Mouse (Mus musculus) forebrain, embryonic 11.5 days (tissue): ENCODE data around the gene Gm8206. TPM values are rescaled to one million over a fixed set of nuclear protein-coding genes. Genes with fewer than 3 reads are reported as not detected.
A peak's percentile ranks its signal among the peaks of the same experiment; 100 is the strongest.
"Not testable (repeated sequence)": the region's sequence is repeated elsewhere in the genome, so short reads cannot be mapped to it uniquely, and the experiment has no call there.

Experiments used
- ATAC-seq: fragments of 200-750 bp; cut with Nextera tagmentation; replicated peaks from 2 replicates; pipeline ENCODE4 v1.8.0; 2017; ENCODE audit warnings: moderate TSS enrichment; ENCODE audit not compliant: low FRiP score
- DNase-seq: peaks from one replicate; pipeline ENCODE4 v3.0.0-alpha.2; 2017; ENCODE audit warnings: low spot score
- H3K27ac ChIP-seq: fragments of 300-500 bp; sonication (generic); 2 replicates; pipeline ENCODE4 v1.5.1; 2014; ENCODE audit warnings: low read depth, low read length
- H3K27me3 ChIP-seq: fragments of 300-500 bp; sonication (generic); 2 replicates; pipeline ENCODE4 v1.6.1; 2014; ENCODE audit warnings: mild to moderate bottlenecking, low read length, mixed read lengths; ENCODE audit not compliant: control insufficient read depth, insufficient read depth
- H3K36me3 ChIP-seq: fragments of 300-500 bp; sonication (generic); 2 replicates; pipeline ENCODE4 v1.6.1; 2014; ENCODE audit warnings: mild to moderate bottlenecking, low read length, moderate library complexity, mixed read lengths; ENCODE audit not compliant: control insufficient read depth, insufficient read depth
- H3K4me1 ChIP-seq: fragments of 300-500 bp; sonication (generic); replicated peaks from 2 replicates; pipeline ENCODE4 v1.6.1; 2014; ENCODE audit warnings: low read length, mixed read lengths; ENCODE audit not compliant: control insufficient read depth, insufficient read depth
- H3K4me2 ChIP-seq: fragments of 300-500 bp; sonication (generic); 2 replicates; pipeline ENCODE4 v1.6.1; 2014; ENCODE audit warnings: low read depth, mild to moderate bottlenecking, low read length, moderate library complexity, mixed read lengths; ENCODE audit not compliant: severe bottlenecking
- H3K4me3 ChIP-seq: fragments of 300-500 bp; sonication (generic); 2 replicates; pipeline ENCODE4 v1.5.1; 2014; ENCODE audit warnings: low read depth, low read length
- H3K9ac ChIP-seq: fragments of 300-500 bp; sonication (generic); 2 replicates; pipeline ENCODE4 v1.6.1; 2014; ENCODE audit warnings: low read length
- H3K9me3 ChIP-seq: fragments of 300-500 bp; sonication (generic); 2 replicates; pipeline ENCODE4 v1.6.1; 2016; ENCODE audit warnings: low read length, mixed read lengths; ENCODE audit not compliant: control insufficient read depth
- WGBS: fragments of 180-500 bp; shearing (Covaris S2); extraction: QIAGEN DNeasy Blood & Tissue Kit; methylation state at CpG from one replicate; pipeline ENCODE4 v1.1.7; 2014; 5-methylcytosine and 5-hydroxymethylcytosine counted together
- polyA plus RNA-seq: library from polyadenylated mRNA; unstranded; fragments of >200 nt; fragmentation: Nextera tagmentation; extraction: Ambion mirVana; gene quantifications from 2 replicates; pipeline ENCODE4 v1.2.1, GENCODE M21; 2014

The Gm8206 gene
- 0.64 and 1.2 TPM in 2 replicates for polyA plus RNA-seq

DNA sequence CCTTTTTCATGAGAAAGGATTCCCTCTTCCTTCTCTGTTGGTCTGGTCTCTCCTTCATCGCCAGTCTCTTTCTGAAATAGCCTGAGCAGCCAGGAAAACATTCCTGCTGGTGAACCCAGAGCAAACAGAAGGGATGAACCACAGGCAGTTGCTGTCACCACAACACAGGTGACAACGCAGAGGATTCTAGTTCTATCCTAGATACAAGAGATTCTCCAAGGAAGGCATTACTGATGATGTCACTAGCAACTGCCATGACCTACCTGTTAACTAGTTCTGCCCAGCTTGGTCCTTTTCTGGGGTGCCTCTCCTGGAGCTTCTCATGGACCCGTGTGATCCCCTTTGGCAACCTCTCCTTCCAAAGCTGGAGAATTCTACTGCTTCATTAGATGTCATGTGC, at the start of gene Gm8206:
Gene Gm8206, minus strand, starts transcription at position 101 of the 400 bp plus-strand sequence.
- H3K9me3 ChIP-seq, H3K27me3 ChIP-seq, ATAC-seq, H3K36me3 ChIP-seq, H3K9ac ChIP-seq, H3K27ac ChIP-seq, H3K4me1 ChIP-seq, H3K4me2 ChIP-seq, H3K4me3 ChIP-seq, DNase-seq: not testable (repeated sequence)
- WGBS: 100% methylated on average over 2 of the region's 3 CpGs

GRCm38 (mm10) chr14:6125707-6126106, 32.0 kb upstream of the Gm8206 start, which contains the start of gene Gm3476:
Gm3476 (minus strand) TSS chr14:6125807.
- H3K4me3 ChIP-seq, H3K9me3 ChIP-seq, H3K27me3 ChIP-seq, H3K9ac ChIP-seq, H3K36me3 ChIP-seq, H3K4me1 ChIP-seq, H3K27ac ChIP-seq, ATAC-seq, DNase-seq, H3K4me2 ChIP-seq: not testable (repeated sequence)
- WGBS: no CpG with 5 or more reads among the region's 1 CpGs

GRCm38 (mm10) chr14:6108272-6108925, 14.7 kb upstream of the Gm8206 start, which contains the start of gene Gm3468:
Gm3468 (minus strand) TSS chr14:6108665.
- H3K36me3 ChIP-seq, H3K27ac ChIP-seq, H3K4me1 ChIP-seq, H3K9me3 ChIP-seq, H3K27me3 ChIP-seq: not testable (repeated sequence)
- 0 out of 2 replicates have a peak within 1 kb of the TSS, but pooled peaks have one; percentile 8 for H3K9ac ChIP-seq
- peak within 1 kb of the TSS; percentile 26 for H3K4me3 ChIP-seq
- DNase-seq (peak; percentile 90), ATAC-seq (peak; percentile 96)
- under 1% methylated on average over 32 of the region's 51 CpGs for WGBS
- peak within 1 kb of the TSS; percentile 38; the same call in 1 of the 2 replicates for H3K4me2 ChIP-seq

DNA sequence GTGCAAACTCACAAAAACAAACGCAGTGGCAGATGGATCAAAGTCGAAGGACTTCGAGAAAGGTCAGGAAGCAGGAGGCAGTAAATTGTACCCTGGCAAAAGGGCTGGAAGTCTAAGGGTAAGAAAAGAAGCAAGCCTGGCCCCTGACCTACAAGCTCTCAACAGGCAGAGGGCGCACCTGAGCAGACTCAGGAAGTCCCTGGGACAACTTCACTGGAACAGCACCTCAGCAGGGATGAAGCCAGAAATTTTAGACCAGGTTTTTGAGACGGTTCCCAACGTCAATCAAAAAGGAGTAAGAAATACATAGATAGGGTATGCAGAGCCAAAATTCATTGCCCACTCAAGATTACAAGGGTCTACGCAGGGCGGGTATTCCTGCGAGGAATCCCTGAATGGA, 13.8 kb upstream of the Gm8206 start:
- H3K4me3 ChIP-seq: peak overlapping the region; percentile 26; the same call in 1 of the 2 replicates
- ATAC-seq: not testable (repeated sequence)
- WGBS: 11% methylated on average over 8 of the region's 9 CpGs

GRCm38 (mm10) chr14:6058167-6058566, 35.6 kb downstream of the Gm8206 start, which contains the start of gene Gm6337:
Gm6337 (minus strand) TSS chr14:6058267.
- WGBS: 88% methylated on average over 2 of the region's 4 CpGs
- H3K27ac ChIP-seq, H3K36me3 ChIP-seq, H3K4me3 ChIP-seq, H3K27me3 ChIP-seq, DNase-seq, ATAC-seq, H3K9ac ChIP-seq, H3K4me2 ChIP-seq, H3K4me1 ChIP-seq, H3K9me3 ChIP-seq: not testable (repeated sequence)

More for the DNA sequence above, 13.8 kb upstream of the Gm8206 start:
- H3K27me3 ChIP-seq, H3K27ac ChIP-seq, H3K9ac ChIP-seq, H3K9me3 ChIP-seq, H3K4me1 ChIP-seq, H3K36me3 ChIP-seq: not testable (repeated sequence)
- DNase-seq: peak; percentile 17
- peak overlapping the region; percentile 38; the same call in 1 of the 2 replicates for H3K4me2 ChIP-seq

- H3K9ac ChIP-seq, H3K4me3 ChIP-seq, H3K27me3 ChIP-seq, DNase-seq, H3K36me3 ChIP-seq, H3K4me2 ChIP-seq, ATAC-seq, H3K4me1 ChIP-seq, H3K27ac ChIP-seq, H3K9me3 ChIP-seq: not testable (repeated sequence)
- WGBS: 76% methylated on average over 4 of the region's 7 CpGs
Observed at GRCm38 (mm10) chr14:5987136-5987535, 106.6 kb downstream of the Gm8206 start.

- H3K27me3 ChIP-seq, H3K4me3 ChIP-seq, H3K4me1 ChIP-seq, H3K9me3 ChIP-seq, H3K4me2 ChIP-seq, H3K9ac ChIP-seq, DNase-seq, H3K27ac ChIP-seq, H3K36me3 ChIP-seq, ATAC-seq: not testable (repeated sequence)
- 67% methylated on average over 2 of the region's 2 CpGs for WGBS
Observed at GRCm38 (mm10) chr14:5979037-5979436, 114.7 kb downstream of the Gm8206 start, which contains the start of gene Gm3453. Gm3453 (minus strand) TSS chr14:5979137.
